Mouse (Mus musculus): ENCODE data around the gene Tsga10. TPM values are rescaled to one million over a fixed set of nuclear protein-coding genes. Genes with fewer than 3 reads are reported as not detected.
A peak's percentile ranks its signal among the peaks of the same experiment; 100 is the strongest.
"Not testable (repeated sequence)": the region's sequence is repeated elsewhere in the genome, so short reads cannot be mapped to it uniquely, and the experiment has no call there.

Tsga10 gene
- total RNA-seq, 2 experiments from 2014 or later, result 20.0 to 24.0 TPM

DNA sequence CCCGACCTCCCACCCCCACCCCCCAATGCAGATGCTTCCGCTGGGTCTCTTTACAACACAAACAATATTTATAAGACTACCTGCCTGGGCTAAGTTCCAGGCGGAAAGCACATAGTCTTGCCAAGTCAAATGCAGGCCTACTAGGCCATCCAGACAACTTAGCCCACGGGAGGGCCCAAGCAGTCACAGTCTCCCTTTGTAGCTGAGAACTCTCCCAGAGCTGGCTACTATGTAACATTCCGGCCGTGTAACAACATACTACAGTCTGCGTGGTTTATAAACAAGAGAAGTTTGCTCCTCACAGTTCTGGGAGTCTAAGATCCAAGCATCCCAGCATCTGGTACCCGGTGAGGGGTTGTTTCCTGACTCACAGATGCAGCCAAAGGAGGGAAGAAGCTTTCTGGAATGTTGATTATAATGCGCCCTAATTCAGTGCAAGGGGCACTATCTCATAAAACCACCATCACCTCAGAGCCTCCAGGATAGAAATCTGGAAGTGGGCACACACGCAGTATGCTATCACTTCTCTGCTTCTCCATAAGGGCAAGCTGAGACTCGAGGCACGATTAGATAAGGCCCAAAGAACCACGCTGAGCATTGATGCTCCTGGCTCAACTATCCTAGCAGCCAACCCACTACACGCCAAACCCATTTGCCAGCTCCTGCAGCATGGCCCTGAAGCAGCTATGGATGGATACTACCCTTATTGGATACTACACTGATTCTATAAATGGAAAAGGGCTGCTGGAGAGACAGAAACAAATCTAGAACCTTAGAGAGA lies 148.6 kb downstream of the Tsga10 start:
- intact Hi-C loops (cut with DNase I), result loop anchor here (2.0 kb wide), 1 partner anchor 21 kb away; no protein-coding TSS in a partner anchor
- H3K4me3 ChIP-seq, result peak overlapping the region; percentile 84
- no peak for DNase-seq (ENCODE audit: extremely low spot score in 1 of 2, low spot score in 2 of 2)
- TF ChIP-seq CTCF (IDR thresholded peaks at IDR 0.05), result no peak
- peak overlapping the region; percentile 94 for H3K27ac ChIP-seq

GRCm38 (mm10) chr1:37712357-37712737 lies 153.9 kb downstream of the Tsga10 start:
- H3K4me3 ChIP-seq; DNase-seq (ENCODE audit: extremely low spot score in 1 of 2, low spot score in 2 of 2); intact Hi-C loops (cut with DNase I): not testable (repeated sequence)
- 0 out of 2 replicates have a peak overlapping the region, but pooled peaks have one; percentile 24 for H3K27ac ChIP-seq

- no peak for DNase-seq (ENCODE audit: extremely low spot score in 1 of 2, low spot score in 2 of 2)
- no peak overlapping the region for H3K4me3 ChIP-seq
- no peak overlapping the region for H3K27ac ChIP-seq
- intact Hi-C loops (cut with DNase I), result no loop called here
- TF ChIP-seq CTCF (IDR thresholded peaks at IDR 0.05), result no peak
Observed at GRCm38 (mm10) chr1:37711596-37712356, 154.5 kb downstream of the Tsga10 start.

DNA sequence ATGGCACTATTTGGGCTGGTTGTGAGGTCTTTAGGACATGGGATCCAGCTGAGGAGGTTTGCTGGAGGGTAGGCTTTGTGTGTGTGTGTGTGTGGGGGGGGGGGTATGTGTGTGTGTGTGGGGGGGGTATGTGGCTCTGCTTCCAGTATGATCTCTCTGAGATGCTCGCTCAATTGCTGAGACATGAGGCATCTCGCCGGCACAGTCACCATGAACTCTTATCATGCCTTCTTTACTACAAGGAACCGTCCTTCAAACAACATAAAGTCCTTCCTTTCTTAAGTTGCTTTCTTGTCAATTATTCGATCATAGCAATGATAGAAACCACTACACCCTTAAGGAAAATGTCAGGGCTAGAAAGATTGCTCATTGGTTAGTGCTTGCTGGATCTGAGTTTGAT lies 155.1 kb downstream of the Tsga10 start:
- intact Hi-C loops (cut with DNase I), result no loop called here
- H3K27ac ChIP-seq, result no peak overlapping the region
- no peak for TF ChIP-seq CTCF (IDR thresholded peaks at IDR 0.05)
- no peak overlapping the region for H3K4me3 ChIP-seq
- DNase-seq (ENCODE audit: extremely low spot score in 1 of 2, low spot score in 2 of 2), result no peak

- no peak for DNase-seq (ENCODE audit: extremely low spot score in 1 of 2, low spot score in 2 of 2)
- no peak for TF ChIP-seq CTCF (IDR thresholded peaks at IDR 0.05)
- intact Hi-C loops (cut with DNase I), result no loop called here
- no peak overlapping the region for H3K4me3 ChIP-seq
- no peak overlapping the region for H3K27ac ChIP-seq
Observed at GRCm38 (mm10) chr1:37709736-37710135, 156.5 kb downstream of the Tsga10 start.

- Histone ChIP-seq H3K27ac (no peak overlapping the region), H3K4me3 (no peak overlapping the region)
- peak; percentile 19 for TF ChIP-seq CTCF (IDR thresholded peaks at IDR 0.05)
- DNase-seq (ENCODE audit: extremely low spot score in 1 of 2, low spot score in 2 of 2), result no peak
- intact Hi-C loops (cut with DNase I), result no loop called here
Observed at GRCm38 (mm10) chr1:37708270-37708955, 157.8 kb downstream of the Tsga10 start.

Other genes starting within 250 kb of the Tsga10 start
- gene 2010300C02Rik, start 146.3 kb downstream of the Tsga10 start, total RNA-seq (2021), result 100 to 1,000 TPM; 282 to 283 TPM
- 10 to 100 TPM in 1 of 2 experiments, 1 to 10 TPM in 1; 9.5 to 10.9 TPM for gene Lipt1, start 5.3 kb upstream of the Tsga10 start, total RNA-seq (2021)
- gene Mitd1, start 24.0 kb upstream of the Tsga10 start, total RNA-seq (2021), result 10 to 100 TPM; 10.6 to 10.9 TPM
- gene Mrpl30, start 24.0 kb upstream of the Tsga10 start, total RNA-seq (2021), result 100 to 1,000 TPM; 139 to 148 TPM
- not detected for gene Lyg2, start 50.1 kb upstream of the Tsga10 start, total RNA-seq (2021)
- not detected for gene Lyg1, start 91.3 kb upstream of the Tsga10 start, total RNA-seq (2021)
- 10 to 100 TPM; 52.7 to 65.9 TPM for gene Txndc9, start 131.5 kb upstream of the Tsga10 start, total RNA-seq (2021)
- 10 to 100 TPM; 37.6 to 46.2 TPM for gene Eif5b, start 131.6 kb upstream of the Tsga10 start, total RNA-seq (2021)